Comparison of ENCODE assay signal across 10 mouse cellular contexts in genomic region chr1:89876346-89877072, GRCm38 (mm10). TPM values are rescaled to one million over a fixed set of nuclear protein-coding genes. Genes with fewer than 3 reads are reported as not detected.
A peak's percentile ranks its signal among the peaks of the same experiment; 100 is the strongest.
DNase-seq lines count a peak whose midpoint lies in the region; ATAC-seq and TF ChIP-seq lines count a peak whose summit lies in the region.
"Had no signal": no experiment of that assay in that cellular context is flagged by ENCODE, and none has a peak within 500 bp of the region (broad histone marks: within the 10 kb centered on the region; RNA-seq: fewer than 3 reads in every experiment).

No protein-coding gene starts in this region.

- peak; percentile 77; the same call in 1 of the 2 replicates for ATAC-seq in forebrain, embryonic 11.5 days (replicated peaks; ENCODE audit: low FRiP score)
- ATAC-seq in forebrain, embryonic 15.5 days (replicated peaks) = no peak
- no peak for ATAC-seq in hindbrain, embryonic 13.5 days (ENCODE audit: low FRiP score)
- ATAC-seq in erythroid progenitor cell, adult 5-6 weeks (replicated peaks; ENCODE audit: low FRiP score, poor library complexity, severe bottlenecking) = no peak

- H3K4me3 ChIP-seq in forebrain, embryonic 11.5 days (ENCODE audit: low read depth, low read length) = no peak overlapping the region
- H3K4me3 ChIP-seq in forebrain, embryonic 15.5 days = no peak overlapping the region
- H3K4me3 ChIP-seq in hindbrain, embryonic 13.5 days = no peak overlapping the region
- H3K4me3 ChIP-seq: embryonic facial prominence, embryonic 12.5 days; liver, embryonic 13.5 days had no signal

- no peak overlapping the region for H3K4me2 ChIP-seq in forebrain, embryonic 11.5 days (ENCODE audit: low read depth, low read length, severe bottlenecking)
- no peak overlapping the region for H3K4me2 ChIP-seq in forebrain, embryonic 15.5 days (replicated peaks)
- no peak overlapping the region for H3K4me2 ChIP-seq in hindbrain, embryonic 13.5 days
- H3K4me2 ChIP-seq: embryonic facial prominence, embryonic 12.5 days; liver, embryonic 13.5 days had no signal

- no peaks in the 10 kb centered on the region for H3K9me3 ChIP-seq in forebrain, embryonic 11.5 days (ENCODE audit: control insufficient read depth, low read length)
- H3K9me3 ChIP-seq in forebrain, embryonic 15.5 days = no peaks in the 10 kb centered on the region
- H3K9me3 ChIP-seq in hindbrain, embryonic 13.5 days = no peaks in the 10 kb centered on the region
- H3K9me3 ChIP-seq: embryonic facial prominence, embryonic 12.5 days; liver, embryonic 13.5 days had no signal

- 5% methylated on average over 5 of the region's 5 CpGs for WGBS in forebrain, embryonic 11.5 days
- 7% methylated on average over 5 of the region's 5 CpGs for WGBS in forebrain, embryonic 15.5 days
- WGBS in hindbrain, embryonic 13.5 days = 5% methylated on average over 5 of the region's 5 CpGs

- TF ChIP-seq POLR2A in brain, embryonic 14.5 days (IDR thresholded peaks at IDR 0.05; ENCODE audit: borderline replicate concordance, extremely low read depth, insufficient read depth, insufficient read length, poor library complexity, severe bottlenecking) = no peak

- H3K27me3 ChIP-seq in forebrain, embryonic 11.5 days (ENCODE audit: control insufficient read depth, insufficient read depth, low read length) = no peaks in the 10 kb centered on the region; the same call in 1 of the 2 replicates
- H3K27me3 ChIP-seq in forebrain, embryonic 15.5 days = 0 out of 2 replicates have a peak, but pooled peaks cover 4% of the 10 kb centered on the region
- no peaks in the 10 kb centered on the region for H3K27me3 ChIP-seq in hindbrain, embryonic 13.5 days
- H3K27me3 ChIP-seq: embryonic facial prominence, embryonic 12.5 days; liver, embryonic 13.5 days had no signal

- DNase-seq in forebrain, embryonic 11.5 days (ENCODE audit: low spot score) = no peak
- peak; percentile 58 for DNase-seq in brain, embryonic 14.5 days (ENCODE audit: low read depth)
- DNase-seq in lung, postnatal 25 days (ENCODE audit: low spot score) = peak; percentile 82
- DNase-seq in thymus, postnatal 10 days (ENCODE audit: low spot score in 2 of 2) = no peak
- no peak for DNase-seq in frontal cortex, postnatal 14 days (ENCODE audit: low spot score in 2 of 2)
- DNase-seq: liver, embryonic 13.5 days had no signal

- H3K36me3 ChIP-seq in forebrain, embryonic 11.5 days (ENCODE audit: control insufficient read depth, insufficient read depth, low read length) = no peaks in the 10 kb centered on the region
- H3K36me3 ChIP-seq in forebrain, embryonic 15.5 days = no peaks in the 10 kb centered on the region
- H3K36me3 ChIP-seq in hindbrain, embryonic 13.5 days = no peaks in the 10 kb centered on the region
- H3K36me3 ChIP-seq: embryonic facial prominence, embryonic 12.5 days; liver, embryonic 13.5 days had no signal

- no peak overlapping the region for H3K27ac ChIP-seq in forebrain, embryonic 11.5 days (ENCODE audit: low read depth, low read length)
- H3K27ac ChIP-seq in forebrain, embryonic 15.5 days (replicated peaks) = no peak overlapping the region
- H3K27ac ChIP-seq in hindbrain, embryonic 13.5 days = peak overlapping the region; percentile 45; the same call in 1 of the 2 replicates
- H3K27ac ChIP-seq: embryonic facial prominence, embryonic 12.5 days; liver, embryonic 13.5 days had no signal

- peaks cover 13% of the 10 kb centered on the region for H3K4me1 ChIP-seq in forebrain, embryonic 11.5 days (replicated peaks; ENCODE audit: control insufficient read depth, insufficient read depth, low read length)
- H3K4me1 ChIP-seq in forebrain, embryonic 15.5 days = peaks cover 14% of the 10 kb centered on the region
- peaks cover 68% of the 10 kb centered on the region for H3K4me1 ChIP-seq in hindbrain, embryonic 13.5 days (replicated peaks)
- H3K4me1 ChIP-seq: liver, embryonic 13.5 days had no signal

- no peak for TF ChIP-seq CTCF in brain, embryonic 14.5 days (IDR thresholded peaks at IDR 0.05; ENCODE audit: borderline replicate concordance, extremely low read depth, insufficient read depth, insufficient read length)

- no peak overlapping the region for H3K9ac ChIP-seq in forebrain, embryonic 11.5 days (ENCODE audit: low read length)
- H3K9ac ChIP-seq in forebrain, embryonic 15.5 days (replicated peaks) = no peak overlapping the region
- H3K9ac ChIP-seq in hindbrain, embryonic 13.5 days = no peak overlapping the region
- H3K9ac ChIP-seq: embryonic facial prominence, embryonic 12.5 days; liver, embryonic 13.5 days had no signal

RNA-seq across cellular contexts. Expression of gene Gbx2, which starts 54.5 kb away (rescaled TPM):
- 5.0 and 6.7 TPM in 2 replicates for polyA plus RNA-seq in forebrain, embryonic 11.5 days (2014; fragmentation: Nextera tagmentation; extraction: Ambion mirVana)
- 9.3 and 15.0 TPM in 2 replicates for polyA plus RNA-seq in forebrain, embryonic 15.5 days (2015; fragmentation: Nextera tagmentation; extraction: Ambion mirVana)
- polyA plus RNA-seq in brain, embryonic 14.5 days (2012; rRNA removed) = 30.3 and 38.2 TPM in 2 replicates
- 54.7 TPM in 2 replicates for polyA plus RNA-seq in hindbrain, embryonic 13.5 days (2015; fragmentation: Nextera tagmentation; extraction: Ambion mirVana)
- total RNA-seq in erythroid progenitor cell, adult 5-6 weeks (2015; ENCODE audit: low replicate concordance) = not detected in 2 replicates
- total RNA-seq in erythroid progenitor cell, adult 5-6 weeks (2017; ENCODE audit: low replicate concordance) = not detected in 2 replicates

Comparison
In these comparisons a context has a peak if more than half of its experiments do, and no peak if none do; other contexts are left out.
1. DNase-seq: peak in brain, embryonic 14.5 days (single experiment) and lung, postnatal 25 days (single experiment); none in forebrain, embryonic 11.5 days (single experiment), thymus, postnatal 10 days (0 of 2) and frontal cortex, postnatal 14 days (0 of 2).